Mouse (Mus musculus): Measurements from ENCODE around the gene Ptpn20.

The Ptpn20 gene

DNA sequence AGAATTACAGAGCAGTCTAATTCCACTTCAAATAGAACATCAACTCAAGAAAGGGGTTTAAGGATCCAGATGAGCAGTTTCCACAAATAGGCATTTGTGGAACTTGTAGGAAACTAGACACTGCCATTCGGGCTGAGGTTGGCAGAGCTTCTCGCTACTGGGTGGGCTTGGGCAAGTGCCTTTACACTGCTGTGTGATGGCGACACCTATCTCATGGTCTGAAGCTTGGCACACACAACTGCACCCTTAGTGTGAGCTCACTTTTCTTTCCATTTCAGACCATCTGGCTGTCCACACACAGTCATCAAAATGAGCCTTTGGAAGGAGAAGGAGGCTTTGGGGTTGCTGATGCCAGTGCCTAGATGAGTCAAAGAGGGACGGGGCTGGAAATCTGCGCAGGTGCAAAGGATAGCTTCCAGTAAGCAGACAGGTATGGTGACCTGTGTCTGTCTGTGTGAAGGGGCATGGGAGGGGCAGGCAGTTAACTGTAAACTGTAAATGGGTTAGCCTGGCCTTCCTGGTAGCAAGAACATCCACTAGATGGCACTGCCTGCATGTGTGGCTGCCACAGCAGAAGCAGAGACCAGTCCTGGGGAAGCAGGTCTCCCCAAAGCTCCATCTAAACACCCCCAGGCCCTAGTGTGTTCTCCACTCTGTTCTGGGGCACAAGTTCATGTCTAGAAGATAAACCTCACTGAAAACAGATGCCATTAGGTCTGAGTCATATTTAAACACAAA is 84.5 kb downstream of the Ptpn20 start:
- DNase-seq (ENCODE audit: low read depth, low spot score): no peak

DNA sequence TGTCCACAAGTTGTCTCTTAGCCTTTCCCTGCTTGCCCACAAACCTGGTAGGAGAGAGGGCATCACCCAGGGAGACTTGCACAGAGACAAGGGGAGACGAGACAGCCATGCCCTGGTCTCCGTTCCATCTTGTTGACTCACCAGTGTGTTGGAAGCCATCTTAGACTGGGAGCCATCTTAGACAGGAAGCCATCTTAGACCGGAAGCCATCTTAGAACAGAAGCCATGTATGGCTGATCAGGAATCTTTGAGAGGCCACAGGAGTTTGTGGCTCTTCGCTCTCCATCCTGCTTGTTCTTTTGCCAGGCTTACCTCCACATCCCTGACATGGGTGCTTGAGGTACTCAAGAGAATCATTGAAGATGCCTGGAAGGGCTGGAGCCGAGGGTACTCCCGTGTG is 89.0 kb downstream of the Ptpn20 start:
- no peak for DNase-seq (ENCODE audit: low read depth, low spot score)

DNA sequence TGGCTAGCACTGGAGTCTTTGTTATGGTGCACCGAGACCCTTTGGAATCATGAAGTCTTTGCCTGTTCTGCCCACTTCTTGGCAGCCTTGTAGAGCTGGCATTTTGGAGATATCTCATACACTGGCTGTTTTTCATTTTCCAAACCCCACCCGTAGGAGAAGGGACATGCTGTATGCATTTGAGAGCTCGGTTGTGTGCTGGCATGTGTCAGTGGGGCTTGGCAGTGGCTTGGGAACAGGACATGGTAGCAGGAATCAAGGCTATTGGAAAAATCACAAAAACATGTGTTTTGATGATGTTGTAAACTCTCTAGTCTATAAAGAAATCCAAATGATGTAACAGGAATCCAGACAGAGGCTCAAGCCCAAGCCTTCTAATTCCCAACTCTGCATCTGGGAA is 89.7 kb downstream of the Ptpn20 start:
- DNase-seq (ENCODE audit: low read depth, low spot score): no peak

- no peak for DNase-seq (ENCODE audit: low read depth, low spot score)
These were observed 91.6 kb downstream of the Ptpn20 start for GRCm38 (mm10) chr14:33680621-33681020.

DNA sequence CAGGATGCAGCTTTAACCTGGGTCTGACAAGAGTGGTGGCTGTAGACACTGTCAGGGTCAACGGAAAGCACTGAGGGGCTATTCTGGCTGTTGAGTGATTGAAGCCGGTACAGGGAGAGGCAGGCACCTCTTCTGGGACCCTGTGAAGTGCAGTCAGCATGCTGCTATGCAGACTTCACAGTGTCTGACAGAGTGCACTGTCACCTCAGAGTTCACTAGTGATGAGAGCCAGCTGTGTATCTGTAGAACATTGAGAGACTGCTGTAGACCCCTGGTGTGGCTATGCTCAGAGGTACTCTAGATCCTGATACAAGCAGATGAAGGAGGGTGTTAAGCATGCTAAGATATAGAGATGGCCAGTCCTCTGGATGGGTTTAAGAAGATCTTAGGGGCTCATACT is 93.8 kb downstream of the Ptpn20 start:
- no peak for DNase-seq (ENCODE audit: low read depth, low spot score)

DNA sequence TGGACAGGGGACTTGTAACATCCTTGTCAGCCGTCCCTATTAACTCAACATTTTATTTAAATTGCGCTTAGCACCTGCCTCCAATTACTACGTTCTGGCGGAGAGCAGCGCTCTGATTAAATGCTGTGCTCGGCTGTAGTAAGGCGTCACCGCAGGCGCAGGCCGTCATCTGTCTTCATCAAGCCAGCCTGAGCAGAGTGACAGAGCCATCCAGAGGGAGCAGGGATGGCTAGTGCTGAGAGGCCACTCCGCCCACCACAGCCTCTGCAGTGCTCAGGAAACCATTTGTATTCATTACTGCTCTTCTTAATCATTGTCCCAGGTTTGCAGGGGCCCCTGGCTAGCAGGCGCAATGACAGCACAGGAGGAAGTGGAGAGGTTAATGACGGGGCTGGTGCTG is 94.7 kb downstream of the Ptpn20 start:
- DNase-seq (ENCODE audit: low read depth, low spot score): no peak

DNA sequence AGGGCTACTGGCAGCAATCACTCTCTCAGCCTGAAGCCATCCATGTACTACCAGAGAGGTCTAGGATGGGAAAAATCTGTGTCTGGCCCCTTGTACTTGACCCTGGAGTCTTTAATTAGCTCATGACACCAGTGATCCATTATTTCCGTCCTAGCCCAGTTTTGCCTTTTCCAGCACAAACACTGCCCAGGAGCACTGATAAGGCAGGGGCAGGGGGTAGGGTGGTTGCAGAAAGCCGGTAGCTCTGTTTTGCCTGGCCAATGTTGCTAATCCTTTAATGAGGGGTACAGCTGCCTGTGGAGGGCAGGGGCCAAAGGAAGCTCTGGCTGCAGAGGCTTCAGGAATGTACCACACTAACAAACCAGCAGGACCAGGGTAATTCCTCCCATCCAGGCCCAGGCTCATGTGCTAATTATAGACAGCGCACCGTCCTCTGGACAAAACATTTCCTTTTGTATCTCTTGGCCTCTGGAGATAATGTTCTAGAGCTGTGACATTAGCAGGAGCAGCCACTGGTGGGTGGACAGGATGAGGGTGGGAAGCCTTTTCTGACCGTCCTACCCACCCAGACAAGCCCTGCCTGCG is 98.5 kb downstream of the Ptpn20 start:
- no peak for DNase-seq (ENCODE audit: low read depth, low spot score)

GRCm38 (mm10) chr14:33689044-33689443 is 100.0 kb downstream of the Ptpn20 start:
- no peak for DNase-seq (ENCODE audit: low read depth, low spot score)
